Mouse (Mus musculus): ENCODE measurements at regions not wholly inside any gene's neighbourhood (a gene's known extent, or its start where the extent isn't known, plus 50 kb on each side); places are given as distances from the start of the nearest gene placed in this dataset.

DNA sequence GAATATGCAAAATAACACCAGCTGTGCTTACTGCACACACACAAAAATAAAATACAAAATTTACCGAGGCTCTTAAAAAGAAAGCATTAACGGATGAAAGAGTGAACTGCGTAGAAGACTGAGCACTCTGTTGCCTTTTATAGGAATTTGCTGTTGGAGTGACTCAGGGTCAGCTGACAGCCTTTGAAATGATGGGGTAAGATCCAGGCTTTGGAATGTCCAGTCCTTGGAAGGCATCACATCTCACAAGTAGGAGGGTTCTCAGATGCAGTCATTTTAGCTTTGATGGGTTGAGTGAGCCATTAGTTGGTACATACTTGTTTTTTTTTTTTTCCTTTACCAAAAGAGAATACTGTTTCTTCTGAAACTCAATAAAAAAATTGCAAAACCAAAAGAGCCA, 387.4 kb downstream of the Gm21750 start:
- Histone ChIP-seq H3K27me3 (replicated peaks; ENCODE audit: control insufficient read depth, insufficient read depth, low read length) (no peaks in the 10 kb centered on the region), H3K4me1 (replicated peaks; ENCODE audit: control insufficient read depth, insufficient read depth, low read length) (no peaks in the 10 kb centered on the region), H3K4me2 (replicated peaks; ENCODE audit: low read depth) (no peak overlapping the region), H3K27ac (ENCODE audit: low read depth, low read length) (no peak overlapping the region), H3K9me3 (ENCODE audit: control insufficient read depth) (no peaks in the 10 kb centered on the region), H3K4me3 (ENCODE audit: low read depth, low read length) (no peak overlapping the region), H3K9ac (ENCODE audit: low read depth, low read length) (no peak overlapping the region), H3K36me3 (ENCODE audit: control insufficient read depth, insufficient read depth) (no peaks in the 10 kb centered on the region)
- WGBS = 72% methylated on average over 3 of the region's 3 CpGs
- ATAC-seq = no peak
- TF ChIP-seq CTCF (IDR thresholded peaks at IDR 0.05; ENCODE audit: low read depth) = no peak

DNA sequence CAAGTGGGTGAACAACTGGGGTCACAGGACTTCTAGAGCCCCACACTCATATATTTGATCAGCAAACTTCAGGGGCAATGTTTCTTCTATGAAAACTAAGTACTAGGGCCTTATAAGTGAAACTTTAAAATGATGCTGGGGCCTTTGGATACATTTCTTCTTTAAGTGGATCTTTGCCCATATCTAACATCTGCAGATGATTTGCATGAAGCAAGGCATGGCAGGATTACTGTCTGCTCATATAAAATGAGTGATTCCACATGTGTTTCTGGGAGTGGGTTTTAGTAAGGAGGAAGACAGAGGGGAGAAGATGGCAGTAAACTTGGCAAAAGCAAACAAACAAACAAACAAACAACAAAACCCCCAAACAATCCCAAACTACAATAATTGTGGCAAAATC, 405.0 kb downstream of the Gm21750 start:
- Histone ChIP-seq H3K9ac (ENCODE audit: low read depth, low read length) (no peak overlapping the region), H3K9me3 (ENCODE audit: control insufficient read depth) (no peaks in the 10 kb centered on the region), H3K4me1 (replicated peaks; ENCODE audit: control insufficient read depth, insufficient read depth, low read length) (no peaks in the 10 kb centered on the region), H3K27ac (ENCODE audit: low read depth, low read length) (no peak overlapping the region), H3K4me2 (replicated peaks; ENCODE audit: low read depth) (no peak overlapping the region), H3K27me3 (replicated peaks; ENCODE audit: control insufficient read depth, insufficient read depth, low read length) (no peaks in the 10 kb centered on the region), H3K4me3 (ENCODE audit: low read depth, low read length) (no peak overlapping the region), H3K36me3 (ENCODE audit: control insufficient read depth, insufficient read depth) (no peaks in the 10 kb centered on the region)
- no peak for ATAC-seq
- TF ChIP-seq CTCF (IDR thresholded peaks at IDR 0.05; ENCODE audit: low read depth) = no peak

DNA sequence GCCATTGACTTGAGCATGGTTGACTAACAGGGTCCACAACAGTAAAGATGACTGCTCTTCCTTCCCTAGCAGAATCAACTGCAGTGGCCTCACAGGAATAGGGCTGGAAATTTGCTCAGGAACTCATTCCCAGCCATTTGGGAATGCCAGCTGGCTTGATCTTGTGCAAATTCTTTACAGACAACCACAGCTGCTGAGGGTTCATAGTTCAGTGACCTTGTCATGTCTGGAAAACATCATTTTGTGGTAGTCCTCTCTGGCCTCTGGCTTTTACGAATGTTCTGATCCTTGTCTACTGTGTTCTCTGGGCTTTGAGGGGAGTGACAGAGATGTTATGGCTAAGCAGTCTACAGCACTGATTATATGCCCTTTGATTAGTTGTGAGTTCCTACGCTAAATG, 432.0 kb downstream of the Gm21750 start:
- no peak overlapping the region for H3K4me3 ChIP-seq (ENCODE audit: low read depth, low read length)
- TF ChIP-seq CTCF (IDR thresholded peaks at IDR 0.05; ENCODE audit: low read depth) = no peak
- no peak overlapping the region for H3K27ac ChIP-seq (ENCODE audit: low read depth, low read length)
- no peaks in the 10 kb centered on the region for H3K27me3 ChIP-seq (replicated peaks; ENCODE audit: control insufficient read depth, insufficient read depth, low read length)
- H3K4me2 ChIP-seq (replicated peaks; ENCODE audit: low read depth) = no peak overlapping the region
- no peaks in the 10 kb centered on the region for H3K4me1 ChIP-seq (replicated peaks; ENCODE audit: control insufficient read depth, insufficient read depth, low read length)
- H3K9ac ChIP-seq (ENCODE audit: low read depth, low read length) = no peak overlapping the region
- H3K36me3 ChIP-seq (ENCODE audit: control insufficient read depth, insufficient read depth) = no peaks in the 10 kb centered on the region
- ATAC-seq = no peak
- WGBS = 69% methylated on average over 2 of the region's 2 CpGs
- no peaks in the 10 kb centered on the region for H3K9me3 ChIP-seq (ENCODE audit: control insufficient read depth)

DNA sequence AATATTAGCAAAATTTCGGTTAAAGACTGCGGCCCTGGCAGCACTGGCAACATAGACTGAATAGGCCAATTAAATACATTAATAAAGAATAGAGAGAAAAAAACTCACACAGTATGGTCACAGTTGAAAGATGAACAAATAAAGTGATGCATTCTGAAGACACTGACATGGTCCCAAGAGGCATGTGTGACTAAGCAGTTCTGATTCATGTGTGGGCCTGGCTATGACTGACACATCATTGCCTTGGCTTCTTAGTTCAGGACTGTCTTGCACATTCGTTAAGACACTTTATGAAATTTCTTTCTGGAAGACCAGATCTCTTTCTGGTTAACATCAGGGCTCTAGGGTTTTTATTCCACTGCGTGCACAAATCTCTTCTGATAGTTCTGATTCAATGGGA, 438.7 kb downstream of the Gm21750 start:
- Histone ChIP-seq H3K4me1 (replicated peaks; ENCODE audit: control insufficient read depth, insufficient read depth, low read length) (no peaks in the 10 kb centered on the region), H3K36me3 (ENCODE audit: control insufficient read depth, insufficient read depth) (no peaks in the 10 kb centered on the region), H3K9ac (ENCODE audit: low read depth, low read length) (no peak overlapping the region), H3K4me3 (ENCODE audit: low read depth, low read length) (no peak overlapping the region), H3K27me3 (replicated peaks; ENCODE audit: control insufficient read depth, insufficient read depth, low read length) (no peaks in the 10 kb centered on the region), H3K27ac (ENCODE audit: low read depth, low read length) (no peak overlapping the region), H3K9me3 (ENCODE audit: control insufficient read depth) (no peaks in the 10 kb centered on the region), H3K4me2 (replicated peaks; ENCODE audit: low read depth) (no peak overlapping the region)
- TF ChIP-seq CTCF (IDR thresholded peaks at IDR 0.05; ENCODE audit: low read depth) = no peak
- ATAC-seq = no peak
- WGBS = 88% methylated on average over 4 of the region's 4 CpGs

DNA sequence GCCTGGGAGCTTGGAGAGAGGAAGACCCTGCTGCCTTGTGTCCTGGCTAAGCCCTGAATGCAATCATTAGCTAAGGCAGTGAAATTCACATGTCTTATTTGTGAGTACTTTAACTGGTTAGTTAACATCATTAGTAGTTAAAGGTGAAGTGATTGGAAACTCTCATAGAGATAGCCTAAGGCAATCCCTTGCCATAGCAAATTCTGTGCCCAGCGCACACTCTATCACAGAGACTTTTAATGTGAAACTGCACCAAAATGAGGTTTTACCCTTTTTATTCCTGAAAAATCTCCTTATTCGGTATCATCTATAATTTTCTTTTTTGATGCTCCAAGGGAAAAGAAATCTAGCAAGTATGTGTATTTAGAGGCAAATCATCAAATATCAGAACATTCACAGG, 451.6 kb downstream of the Gm21750 start:
- no peaks in the 10 kb centered on the region for H3K27me3 ChIP-seq (replicated peaks; ENCODE audit: control insufficient read depth, insufficient read depth, low read length)
- WGBS = 92% methylated on average over 2 of the region's 2 CpGs
- no peak overlapping the region for H3K4me3 ChIP-seq (ENCODE audit: low read depth, low read length)
- H3K36me3 ChIP-seq (ENCODE audit: control insufficient read depth, insufficient read depth) = no peaks in the 10 kb centered on the region
- no peak for ATAC-seq
- H3K4me1 ChIP-seq (replicated peaks; ENCODE audit: control insufficient read depth, insufficient read depth, low read length) = no peaks in the 10 kb centered on the region
- no peaks in the 10 kb centered on the region for H3K9me3 ChIP-seq (ENCODE audit: control insufficient read depth)
- H3K9ac ChIP-seq (ENCODE audit: low read depth, low read length) = no peak overlapping the region
- no peak overlapping the region for H3K4me2 ChIP-seq (replicated peaks; ENCODE audit: low read depth)
- no peak overlapping the region for H3K27ac ChIP-seq (ENCODE audit: low read depth, low read length)
- TF ChIP-seq CTCF (IDR thresholded peaks at IDR 0.05; ENCODE audit: low read depth) = no peak

DNA sequence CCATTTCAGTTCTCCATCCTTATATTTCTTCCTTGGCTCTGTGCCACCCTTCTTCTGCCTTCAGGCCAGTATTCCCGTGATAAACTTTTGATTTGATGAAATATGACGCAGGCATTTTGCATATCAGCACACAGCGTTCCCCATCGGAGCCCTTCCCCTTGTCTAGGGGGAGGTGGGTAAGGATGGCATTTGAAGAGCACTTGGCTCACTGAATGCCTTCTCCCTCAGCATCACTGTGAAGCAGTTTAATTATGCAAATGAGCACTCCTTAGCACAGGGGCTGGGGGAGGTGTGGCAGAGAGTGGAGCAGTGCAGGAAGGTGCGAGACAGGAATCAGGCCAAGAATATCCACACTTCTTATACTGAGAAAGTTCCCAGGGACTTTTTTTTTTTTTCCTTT, 452.1 kb downstream of the Gm21750 start:
- Histone ChIP-seq H3K27me3 (replicated peaks; ENCODE audit: control insufficient read depth, insufficient read depth, low read length) (no peaks in the 10 kb centered on the region), H3K4me1 (replicated peaks; ENCODE audit: control insufficient read depth, insufficient read depth, low read length) (no peaks in the 10 kb centered on the region), H3K9me3 (ENCODE audit: control insufficient read depth) (no peaks in the 10 kb centered on the region), H3K36me3 (ENCODE audit: control insufficient read depth, insufficient read depth) (no peaks in the 10 kb centered on the region), H3K4me3 (ENCODE audit: low read depth, low read length) (no peak overlapping the region), H3K27ac (ENCODE audit: low read depth, low read length) (no peak overlapping the region), H3K4me2 (replicated peaks; ENCODE audit: low read depth) (no peak overlapping the region), H3K9ac (ENCODE audit: low read depth, low read length) (no peak overlapping the region)
- ATAC-seq = no peak
- no peak for TF ChIP-seq CTCF (IDR thresholded peaks at IDR 0.05; ENCODE audit: low read depth)
- 58% methylated on average over 5 of the region's 5 CpGs for WGBS

DNA sequence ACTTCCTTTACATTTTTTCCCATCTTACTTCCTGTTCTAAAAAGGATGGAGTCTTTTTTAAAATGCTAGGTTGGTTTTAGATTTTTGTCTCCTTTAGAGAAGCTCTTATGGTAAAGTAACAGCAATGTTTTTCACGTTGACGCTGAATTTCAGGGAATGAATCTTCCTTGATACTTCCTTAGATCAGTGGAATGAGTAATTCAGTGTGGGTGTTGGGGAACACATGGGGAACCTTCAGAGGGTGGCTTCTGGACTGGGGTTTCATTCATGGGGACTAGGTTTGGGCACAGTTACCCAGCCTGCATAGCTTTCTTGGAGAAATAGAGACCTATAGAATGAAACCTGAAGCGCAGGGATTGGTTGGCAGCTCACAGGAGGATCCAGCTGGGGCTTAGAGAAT, 452.5 kb downstream of the Gm21750 start:
- no peaks in the 10 kb centered on the region for H3K4me1 ChIP-seq (replicated peaks; ENCODE audit: control insufficient read depth, insufficient read depth, low read length)
- WGBS = 57% methylated on average over 3 of the region's 3 CpGs
- no peaks in the 10 kb centered on the region for H3K9me3 ChIP-seq (ENCODE audit: control insufficient read depth)
- H3K36me3 ChIP-seq (ENCODE audit: control insufficient read depth, insufficient read depth) = no peaks in the 10 kb centered on the region
- H3K27me3 ChIP-seq (replicated peaks; ENCODE audit: control insufficient read depth, insufficient read depth, low read length) = no peaks in the 10 kb centered on the region
- no peak overlapping the region for H3K4me3 ChIP-seq (ENCODE audit: low read depth, low read length)
- H3K27ac ChIP-seq (ENCODE audit: low read depth, low read length) = no peak overlapping the region
- no peak overlapping the region for H3K9ac ChIP-seq (ENCODE audit: low read depth, low read length)
- no peak for TF ChIP-seq CTCF (IDR thresholded peaks at IDR 0.05; ENCODE audit: low read depth)
- H3K4me2 ChIP-seq (replicated peaks; ENCODE audit: low read depth) = no peak overlapping the region
- ATAC-seq = no peak
